Mouse (Mus musculus) liver, embryonic 15.5 days (tissue): ENCODE measurements around the gene Batf2. TPM values are rescaled to one million over a fixed set of nuclear protein-coding genes. Genes with fewer than 3 reads are reported as not detected.

Experiments used
- ATAC-seq: fragments of 200-750 bp; cut with Nextera tagmentation; 2 replicates; pipeline ENCODE4 v1.8.0; 2017; ENCODE audit warnings: moderate number of reproducible peaks, mild to moderate bottlenecking, moderate library complexity; ENCODE audit not compliant: insufficient read depth
- H3K27ac ChIP-seq: fragments of 300-500 bp; sonication (generic); replicated peaks from 2 replicates; pipeline ENCODE4 v1.5.1; 2015; ENCODE audit warnings: mild to moderate bottlenecking, inconsistent platforms
- H3K27me3 ChIP-seq: fragments of 300-500 bp; sonication (generic); 2 replicates; pipeline ENCODE4 v1.6.1; 2015; ENCODE audit warnings: mild to moderate bottlenecking, inconsistent platforms
- H3K36me3 ChIP-seq: fragments of 300-500 bp; sonication (generic); replicated peaks from 2 replicates; pipeline ENCODE4 v1.6.1; 2015; ENCODE audit warnings: moderate library complexity, mild to moderate bottlenecking, inconsistent platforms
- H3K4me1 ChIP-seq: fragments of 300-500 bp; sonication (generic); replicated peaks from 2 replicates; pipeline ENCODE4 v1.6.1; 2015; ENCODE audit warnings: inconsistent platforms
- H3K4me2 ChIP-seq: fragments of 300-500 bp; sonication (generic); 2 replicates; pipeline ENCODE4 v1.6.1; 2015; ENCODE audit warnings: moderate library complexity, mild to moderate bottlenecking, inconsistent platforms
- H3K4me3 ChIP-seq: fragments of 300-500 bp; sonication (generic); replicated peaks from 2 replicates; pipeline ENCODE4 v1.5.1; 2015; ENCODE audit warnings: mild to moderate bottlenecking, inconsistent platforms
- H3K9ac ChIP-seq: fragments of 300-500 bp; sonication (generic); 2 replicates; pipeline ENCODE4 v1.6.1; 2015; ENCODE audit warnings: moderate library complexity, mild to moderate bottlenecking, inconsistent platforms
- H3K9me3 ChIP-seq: fragments of 300-500 bp; sonication (generic); replicated peaks from 2 replicates; pipeline ENCODE4 v1.6.1; 2016; ENCODE audit warnings: inconsistent platforms
- WGBS: fragments of 180-500 bp; shearing (Covaris S2); methylation state at CpG from one replicate; pipeline ENCODE4 v1.1.7; 2015; ENCODE audit warnings: mixed read lengths; ENCODE audit not compliant: insufficient replicate concordance; 5-methylcytosine and 5-hydroxymethylcytosine counted together
- polyA plus RNA-seq: library from polyadenylated mRNA; unstranded; fragments of >200 nt; fragmentation: Nextera tagmentation; extraction: Ambion mirVana; gene quantifications from 2 replicates; pipeline ENCODE4 v1.2.1, GENCODE M21; 2015

Batf2 gene
- polyA plus RNA-seq, 1 experiment from 2014 or later, result 0.44 TPM

DNA sequence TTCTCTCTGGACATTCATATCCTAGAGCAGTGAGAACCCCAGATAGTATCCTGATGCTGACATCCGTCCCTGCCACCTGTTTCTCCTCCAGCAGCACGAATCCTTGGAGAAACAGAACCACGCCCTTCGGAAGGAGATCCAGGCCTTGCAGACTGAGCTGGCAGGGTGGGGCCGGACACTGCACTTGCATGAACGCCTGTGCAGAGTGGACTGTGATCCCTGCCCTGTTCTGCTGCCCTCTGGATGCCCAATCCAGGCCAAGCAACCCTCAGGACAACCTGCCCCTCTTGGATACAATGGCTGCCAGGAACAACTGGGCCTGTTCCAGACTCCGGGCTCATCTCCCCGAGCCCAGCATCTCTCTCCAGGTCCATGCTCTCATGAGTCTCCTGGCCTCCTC lies 30.4 kb downstream of the Batf2 start:
- Histone ChIP-seq H3K4me1 (no peaks in the 10 kb centered on the region), H3K36me3 (no peaks in the 10 kb centered on the region), H3K27ac (no peak overlapping the region), H3K27me3 (no peaks in the 10 kb centered on the region), H3K9me3 (no peaks in the 10 kb centered on the region), H3K4me3 (no peak overlapping the region), H3K4me2 (no peak overlapping the region), H3K9ac (no peak overlapping the region)
- 57% methylated on average over 8 of the region's 8 CpGs for WGBS
- ATAC-seq, result no peak

DNA sequence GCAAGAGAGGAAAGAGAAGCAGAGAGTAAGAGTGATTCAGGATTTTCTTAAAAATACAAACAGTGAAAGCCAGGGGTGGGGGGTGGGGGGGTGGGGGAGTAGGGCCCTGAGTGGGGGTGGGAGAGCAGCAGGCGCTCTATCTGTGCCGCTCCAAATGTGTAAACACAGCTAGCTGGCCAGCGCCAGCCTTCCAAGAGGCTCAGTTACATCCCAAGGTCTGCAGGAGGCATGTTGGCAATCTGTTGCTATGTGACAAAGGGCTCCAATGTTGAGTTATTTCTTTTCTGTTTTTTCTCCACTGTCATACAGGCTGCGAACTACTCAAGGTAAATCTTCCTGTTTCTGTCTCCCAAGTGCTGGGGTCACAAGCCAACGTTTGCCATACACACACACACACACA lies 34.0 kb downstream of the Batf2 start:
- no peak overlapping the region for H3K9ac ChIP-seq
- no peak overlapping the region for H3K27ac ChIP-seq
- no peaks in the 10 kb centered on the region; the same call in 1 of the 2 replicates for H3K27me3 ChIP-seq
- H3K4me3 ChIP-seq, result no peak overlapping the region
- no peaks in the 10 kb centered on the region for H3K36me3 ChIP-seq
- H3K4me1 ChIP-seq, result no peaks in the 10 kb centered on the region
- H3K9me3 ChIP-seq, result 0 out of 2 replicates have a peak, but pooled peaks cover 3% of the 10 kb centered on the region
- 30% methylated on average over 5 of the region's 5 CpGs for WGBS
- H3K4me2 ChIP-seq, result no peak overlapping the region
- ATAC-seq, result no peak

DNA sequence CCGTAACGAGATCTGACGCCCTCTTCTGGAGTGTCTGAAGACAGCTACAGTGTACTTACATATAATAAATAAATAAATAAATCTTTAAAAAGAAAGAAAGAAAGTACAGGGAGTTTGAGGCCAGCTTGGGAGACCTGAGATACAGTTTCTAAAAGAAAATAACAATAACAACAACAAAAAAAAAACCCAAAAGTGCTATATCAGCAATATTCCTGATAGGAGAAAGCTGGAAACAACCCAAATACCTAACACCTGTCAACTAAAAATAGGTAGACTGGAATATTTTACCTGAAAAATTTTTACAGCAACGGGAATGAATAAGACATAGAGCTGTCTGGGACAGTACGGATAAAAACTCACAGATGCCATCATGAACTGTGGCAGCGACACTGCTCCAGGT lies 38.0 kb downstream of the Batf2 start:
- Histone ChIP-seq H3K27me3 (no peaks in the 10 kb centered on the region; the same call in 1 of the 2 replicates), H3K36me3 (no peaks in the 10 kb centered on the region), H3K9me3 (0 out of 2 replicates have a peak, but pooled peaks cover 3% of the 10 kb centered on the region), H3K4me3 (no peak overlapping the region), H3K4me2 (no peak overlapping the region), H3K9ac (no peak overlapping the region), H3K4me1 (no peaks in the 10 kb centered on the region), H3K27ac (no peak overlapping the region)
- WGBS, result 79% methylated on average over 6 of the region's 6 CpGs
- ATAC-seq, result no peak

DNA sequence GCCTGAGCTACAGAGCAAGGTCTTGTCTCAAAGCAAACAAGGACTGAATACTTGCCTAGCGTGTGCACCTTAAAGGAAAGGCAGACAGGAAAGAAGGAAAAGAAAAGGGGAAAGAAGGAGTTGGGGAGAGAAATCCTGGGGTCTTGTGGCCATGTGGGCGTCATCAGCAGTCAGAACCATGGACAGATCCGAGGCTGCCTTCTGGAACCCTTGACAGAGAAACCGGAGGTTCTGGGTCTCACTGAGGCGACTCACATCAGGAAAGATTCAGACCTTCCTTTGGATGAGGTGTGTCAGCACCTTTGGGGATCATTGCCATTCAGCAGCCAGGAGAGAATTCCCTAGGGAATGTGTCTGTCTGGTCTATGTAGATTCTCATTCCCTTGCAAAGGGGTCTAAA lies 40.8 kb downstream of the Batf2 start:
- 19% methylated on average over 5 of the region's 5 CpGs for WGBS
- 0 out of 2 replicates have a peak, but pooled peaks cover 3% of the 10 kb centered on the region for H3K9me3 ChIP-seq
- H3K4me2 ChIP-seq, result no peak overlapping the region
- H3K27ac ChIP-seq, result no peak overlapping the region
- no peak overlapping the region for H3K9ac ChIP-seq
- no peaks in the 10 kb centered on the region for H3K36me3 ChIP-seq
- ATAC-seq, result no peak
- H3K4me3 ChIP-seq, result no peak overlapping the region
- H3K4me1 ChIP-seq, result no peaks in the 10 kb centered on the region
- no peaks in the 10 kb centered on the region; the same call in 1 of the 2 replicates for H3K27me3 ChIP-seq

DNA sequence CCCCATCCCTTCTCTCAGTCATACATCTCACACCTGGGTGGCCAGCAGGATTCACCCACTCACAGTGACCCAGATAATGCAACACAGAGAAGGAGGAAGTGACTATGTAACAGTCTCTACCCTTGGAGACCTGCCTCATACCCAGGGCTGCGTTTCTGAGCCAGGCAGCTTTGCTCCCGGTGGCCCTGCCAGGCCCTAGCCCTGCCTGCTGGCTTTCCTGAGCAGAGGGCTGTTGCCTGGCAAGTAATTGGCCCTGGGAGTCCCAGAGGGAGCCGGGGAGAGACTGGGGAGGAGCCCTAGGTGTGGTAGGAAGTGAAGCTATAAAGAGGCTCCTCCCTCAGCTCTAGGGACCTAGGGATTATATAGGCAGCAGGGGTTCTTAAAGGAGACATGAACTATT lies 41.8 kb downstream of the Batf2 start:
- no peak for ATAC-seq
- H3K4me2 ChIP-seq, result no peak overlapping the region
- WGBS, result 10% methylated on average over 3 of the region's 3 CpGs

DNA sequence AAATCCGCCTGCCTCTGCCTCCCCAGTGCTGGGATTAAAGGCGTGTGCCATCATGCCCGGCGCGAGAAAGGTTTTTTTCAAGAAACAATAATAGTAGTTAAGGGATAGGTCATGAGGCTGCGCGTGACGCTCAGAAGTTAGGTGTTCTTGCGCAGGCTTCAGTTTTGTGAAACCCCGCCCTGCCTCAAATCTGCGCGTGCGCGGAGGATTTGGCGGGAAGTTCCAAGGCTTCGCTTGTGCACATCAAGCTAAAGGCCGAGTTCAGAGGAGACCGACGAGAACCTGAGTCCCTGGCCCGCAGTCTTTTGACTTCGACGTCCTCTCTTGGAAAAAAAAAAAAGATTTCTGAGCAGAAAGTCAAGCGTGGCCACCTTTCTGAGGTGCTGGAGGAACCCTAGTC lies 43.3 kb downstream of the Batf2 start, which contains the start of gene Majin:
TSS of gene Majin (plus strand) at position 258 of the 400 bp plus-strand sequence.
- Histone ChIP-seq H3K36me3 (no peaks in the 10 kb centered on the region), H3K4me2 (no peak within 1 kb of the TSS), H3K9ac (no peak within 1 kb of the TSS), H3K4me1 (no peaks in the 10 kb centered on the region), H3K4me3 (no peak within 1 kb of the TSS), H3K27me3 (no peaks in the 10 kb centered on the region), H3K27ac (no peak within 1 kb of the TSS), H3K9me3 (0 out of 2 replicates have a peak, but pooled peaks cover 3% of the 10 kb centered on the region)
- 70% methylated on average over 23 of the region's 23 CpGs for WGBS
- ATAC-seq, result no peak

More for the DNA sequence above, 41.8 kb downstream of the Batf2 start:
- Histone ChIP-seq H3K4me3 (no peak overlapping the region), H3K9me3 (0 out of 2 replicates have a peak, but pooled peaks cover 3% of the 10 kb centered on the region), H3K4me1 (no peaks in the 10 kb centered on the region), H3K36me3 (no peaks in the 10 kb centered on the region), H3K27ac (no peak overlapping the region), H3K9ac (no peak overlapping the region), H3K27me3 (no peaks in the 10 kb centered on the region; the same call in 1 of the 2 replicates)

DNA sequence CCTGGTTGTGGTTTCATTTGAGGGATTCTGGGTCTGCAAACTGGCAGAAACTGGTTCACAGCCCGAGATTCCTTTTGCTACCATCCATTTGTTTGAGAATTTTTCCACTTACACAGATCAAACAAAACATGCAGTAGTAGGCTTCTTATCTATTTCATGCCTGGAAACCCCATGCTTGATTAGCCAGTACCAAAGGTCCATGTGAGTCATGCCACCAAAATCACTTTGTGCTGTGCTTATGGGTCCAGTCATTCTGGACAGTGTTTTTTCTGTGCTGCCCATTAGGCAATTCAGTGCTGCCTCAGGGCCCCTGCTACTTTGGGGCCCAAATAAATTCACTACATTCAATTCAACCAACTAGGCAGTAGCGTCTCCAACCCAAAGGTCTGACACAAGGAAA lies 63.5 kb downstream of the Batf2 start:
- ATAC-seq, result no peak
- WGBS, result 46% methylated on average over 2 of the region's 2 CpGs

DNA sequence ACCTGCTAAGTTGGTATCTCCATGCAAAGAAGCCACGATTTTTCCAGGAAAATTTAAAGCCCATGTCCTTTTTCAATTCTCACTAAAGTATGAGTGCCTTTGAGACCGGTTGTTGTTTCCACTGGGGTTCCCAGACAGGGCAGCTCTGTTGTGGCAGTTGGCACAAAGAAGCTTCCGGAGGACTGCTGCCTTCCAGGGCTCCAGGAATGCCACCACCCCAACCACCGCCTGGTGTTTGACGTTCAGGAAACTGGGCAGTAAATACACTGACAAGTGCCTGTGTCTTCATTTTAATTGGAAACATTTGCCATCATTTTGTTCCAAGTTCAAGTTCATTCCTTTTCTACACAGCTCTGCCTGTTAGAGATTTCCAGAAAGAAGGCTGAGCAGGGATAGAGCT lies 65.9 kb downstream of the Batf2 start:
- no peak overlapping the region for H3K4me3 ChIP-seq
- H3K27ac ChIP-seq, result no peak overlapping the region
- H3K9ac ChIP-seq, result no peak overlapping the region
- no peaks in the 10 kb centered on the region for H3K4me1 ChIP-seq
- 56% methylated on average over 5 of the region's 5 CpGs for WGBS
- no peak overlapping the region for H3K4me2 ChIP-seq
- no peaks in the 10 kb centered on the region for H3K36me3 ChIP-seq
- no peaks in the 10 kb centered on the region for H3K27me3 ChIP-seq
- ATAC-seq, result no peak
- no peaks in the 10 kb centered on the region for H3K9me3 ChIP-seq

More for the DNA sequence above, 63.5 kb downstream of the Batf2 start:
- Histone ChIP-seq H3K9me3 (no peaks in the 10 kb centered on the region), H3K36me3 (no peaks in the 10 kb centered on the region), H3K27ac (no peak overlapping the region), H3K4me1 (no peaks in the 10 kb centered on the region), H3K9ac (no peak overlapping the region), H3K4me3 (no peak overlapping the region), H3K27me3 (no peaks in the 10 kb centered on the region), H3K4me2 (no peak overlapping the region)

DNA sequence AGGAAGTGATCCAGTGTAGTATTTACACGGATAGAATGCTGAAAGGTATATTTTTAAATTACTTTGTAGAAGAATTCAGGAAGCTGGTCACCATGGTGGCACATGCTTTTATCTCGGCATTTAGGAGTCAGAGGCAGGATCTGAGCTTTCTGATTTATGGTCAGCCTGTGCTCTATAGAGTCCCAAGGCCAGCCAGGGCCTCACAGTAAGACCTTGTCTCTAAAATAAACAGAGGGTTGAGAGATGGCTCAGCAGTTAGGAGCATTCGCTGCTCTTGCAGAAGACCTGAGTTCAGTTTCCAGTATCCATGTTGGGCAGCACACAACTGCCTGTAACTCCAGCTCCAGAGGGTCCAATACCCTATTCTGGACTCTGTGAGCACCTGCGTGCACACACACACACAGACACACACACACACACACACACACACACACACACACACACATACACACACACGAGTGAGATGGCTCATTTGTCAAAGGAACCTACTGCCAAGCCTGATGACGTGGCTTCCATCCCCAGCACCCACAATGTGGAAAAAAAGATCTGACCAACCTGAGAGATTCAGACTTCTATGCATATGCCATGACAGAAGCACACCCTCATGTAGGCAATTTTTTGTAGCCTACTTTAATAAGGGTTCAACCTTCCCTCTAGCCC lies 75.4 kb downstream of the Batf2 start:
- Histone ChIP-seq H3K36me3 (no peaks in the 10 kb centered on the region), H3K9me3 (no peaks in the 10 kb centered on the region), H3K27ac (no peak overlapping the region), H3K9ac (no peak overlapping the region), H3K4me2 (no peak overlapping the region), H3K4me3 (no peak overlapping the region), H3K4me1 (no peaks in the 10 kb centered on the region), H3K27me3 (no peaks in the 10 kb centered on the region)
- no peak for ATAC-seq
- 58% methylated on average over 6 of the region's 6 CpGs for WGBS

DNA sequence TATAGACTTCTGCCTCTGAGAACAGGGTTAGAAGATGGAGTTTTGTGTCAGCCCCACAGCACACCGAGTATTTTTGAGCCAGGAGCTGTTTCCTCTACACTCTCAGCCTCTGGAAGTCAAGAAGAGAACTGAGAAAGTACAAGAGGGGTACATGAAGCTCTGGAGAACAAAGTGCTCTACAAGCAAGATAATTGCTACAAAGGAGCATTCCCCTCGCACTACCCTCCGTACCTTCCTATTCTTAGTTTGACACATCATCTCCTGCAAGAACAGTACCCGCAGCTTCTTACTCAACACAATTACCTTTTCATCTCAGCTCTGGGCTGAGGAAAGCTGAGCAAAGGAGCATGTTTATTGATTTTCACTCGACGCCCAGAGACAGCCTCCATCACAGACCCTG lies 77.8 kb downstream of the Batf2 start:
- no peaks in the 10 kb centered on the region for H3K4me1 ChIP-seq
- H3K9ac ChIP-seq, result no peak overlapping the region
- no peaks in the 10 kb centered on the region for H3K27me3 ChIP-seq
- H3K4me3 ChIP-seq, result no peak overlapping the region
- 55% methylated on average over 6 of the region's 6 CpGs for WGBS
- no peaks in the 10 kb centered on the region for H3K36me3 ChIP-seq
- no peaks in the 10 kb centered on the region for H3K9me3 ChIP-seq
- no peak for ATAC-seq
- no peak overlapping the region for H3K27ac ChIP-seq
- no peak overlapping the region for H3K4me2 ChIP-seq
